Mouse (Mus musculus) adrenal gland, adult (tissue): Measurements from ENCODE around the gene Rpl23a.

Experiments used
- DNase-seq, 2 experiments: peaks; one replicate each; pipeline ENCODE4 v3.0.0; 2022 to 2023; ENCODE audit warnings: low spot score in 1 of 2; ENCODE audit not compliant: inconsistent age in 2 of 2

Rpl23a gene

DNA sequence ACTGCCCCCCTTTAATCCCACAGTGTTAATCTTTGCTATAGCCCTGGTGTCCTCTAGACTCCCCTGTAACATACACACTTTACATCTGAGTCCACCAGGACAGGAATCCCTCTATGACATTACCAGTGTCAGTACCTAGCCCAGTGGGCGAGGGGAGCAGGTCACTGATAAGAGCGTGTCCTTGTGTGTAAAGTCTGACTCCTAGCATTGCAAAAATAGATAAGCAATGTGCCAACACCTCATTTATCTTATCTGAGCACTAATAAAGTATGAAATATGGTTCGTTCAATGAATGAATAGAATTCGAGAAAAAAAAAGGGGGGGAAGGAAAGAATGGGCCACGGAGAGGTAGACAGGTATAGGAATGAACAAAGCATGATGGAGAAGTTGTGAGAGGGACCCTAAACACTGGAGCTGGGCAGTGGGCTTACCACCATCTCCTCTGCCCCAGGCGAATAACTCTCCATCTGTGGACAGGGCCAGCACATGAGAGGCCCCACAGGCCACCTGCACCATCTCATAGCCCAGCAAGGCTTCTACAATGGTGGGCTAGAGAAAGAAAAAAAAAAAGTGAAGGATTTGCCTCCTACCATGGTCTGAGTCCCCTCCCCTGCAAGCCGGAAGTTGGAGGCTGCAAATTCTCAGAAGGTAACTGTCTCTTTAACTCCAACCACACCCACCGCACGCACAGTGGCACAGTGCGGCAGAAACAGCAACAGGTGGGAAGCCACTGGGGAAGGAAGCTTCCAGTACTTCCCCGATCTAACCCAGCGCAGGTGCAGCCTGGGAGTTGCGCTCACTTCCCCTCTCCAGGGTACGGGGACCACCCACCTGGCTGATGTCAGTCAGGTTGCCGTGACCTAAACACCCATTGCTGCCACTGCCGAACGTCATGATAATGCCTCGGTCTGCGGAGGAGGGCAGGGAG lies 14.6 kb downstream of the Rpl23a start:
- DNase-seq, result no peak

DNA sequence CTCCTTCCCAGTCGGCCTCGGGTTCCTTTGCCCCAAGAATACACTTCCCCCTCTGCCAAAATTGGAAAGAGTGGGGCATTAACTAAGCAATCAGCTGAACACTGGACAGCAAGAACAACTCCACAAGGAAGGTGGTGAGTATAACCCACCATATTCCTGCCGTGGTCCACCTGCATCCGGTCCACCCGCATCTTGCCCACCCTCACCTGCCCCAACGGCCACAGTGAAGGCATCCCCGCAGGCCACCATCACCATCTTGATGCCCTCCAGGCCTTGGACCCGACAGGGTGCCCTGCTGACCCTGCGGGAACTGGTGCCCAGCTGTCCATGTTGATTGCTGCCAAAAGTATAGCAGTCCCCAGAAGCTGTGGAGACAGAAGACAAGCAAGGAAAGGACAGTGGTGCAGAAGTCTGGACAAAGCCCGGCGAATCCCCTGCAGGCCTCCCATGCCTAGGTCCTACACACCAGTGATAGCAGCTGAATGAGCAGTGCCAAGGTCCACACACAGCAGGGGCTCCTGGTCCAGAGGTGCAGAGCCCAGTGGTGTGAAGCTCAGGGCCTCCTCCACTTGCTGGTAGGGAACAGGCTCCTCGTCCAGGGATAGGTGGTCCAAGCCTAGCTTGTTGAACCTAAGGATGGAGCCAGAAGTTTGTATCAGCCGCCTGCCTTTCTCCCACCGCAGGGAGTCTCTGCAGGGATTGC lies 16.0 kb downstream of the Rpl23a start:
- DNase-seq, result no peak

DNA sequence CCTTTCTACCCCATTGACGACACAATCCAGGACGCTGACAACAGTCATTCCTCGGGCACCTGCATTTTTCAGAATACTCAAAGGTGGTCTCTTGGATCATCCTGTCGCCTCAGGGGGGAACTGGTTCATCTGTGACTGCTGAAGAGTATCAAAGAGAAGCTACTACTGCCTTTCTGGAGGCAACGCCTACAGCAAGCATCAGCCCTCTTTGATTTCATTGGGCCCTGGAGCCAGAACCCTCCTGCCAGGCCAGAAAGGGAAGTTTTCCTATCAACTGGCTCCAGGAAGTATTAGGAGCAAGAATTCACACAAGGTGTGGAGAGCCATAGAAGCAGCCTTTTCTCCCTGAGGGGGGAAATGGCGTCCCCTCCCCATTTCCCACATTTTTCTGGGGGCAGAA lies 16.7 kb downstream of the Rpl23a start:
- DNase-seq, result no peak

DNA sequence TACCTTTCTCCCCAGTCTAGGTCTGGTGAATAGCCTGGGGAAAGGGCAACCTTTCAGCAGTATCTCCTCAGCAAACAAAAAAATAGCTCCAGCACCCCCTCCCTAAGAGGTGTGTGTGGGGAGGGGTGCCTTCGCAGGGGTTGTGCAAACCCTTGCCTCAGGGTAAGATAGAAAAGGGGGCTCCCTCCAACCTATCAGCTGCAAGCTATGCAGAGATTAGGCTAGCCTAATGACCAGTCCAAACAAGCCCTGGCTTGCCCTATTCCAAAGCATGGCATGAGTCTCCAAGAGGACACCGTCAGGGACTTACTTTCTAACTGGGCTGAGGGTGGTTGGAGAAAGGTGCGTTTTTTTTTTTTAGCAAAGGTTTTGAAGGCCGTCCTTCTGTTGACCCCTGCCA lies 17.2 kb downstream of the Rpl23a start:
- DNase-seq, result no peak

DNA sequence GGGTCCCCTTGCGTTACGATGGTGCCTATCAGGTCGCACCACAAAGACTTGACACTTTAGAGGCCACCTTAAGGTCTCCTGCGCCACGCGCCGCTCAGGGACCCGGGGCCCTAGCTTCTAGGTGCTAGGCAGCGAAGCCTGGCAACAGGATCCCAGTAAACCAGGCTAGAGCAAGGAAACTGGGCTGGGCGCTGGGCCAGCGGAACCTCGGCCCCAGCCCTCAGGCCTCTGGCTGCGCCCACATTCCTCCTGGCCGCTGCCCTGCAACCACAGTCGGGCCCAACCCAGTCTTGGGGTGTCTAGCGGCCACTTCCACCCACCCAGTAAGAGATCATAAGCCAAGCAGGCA lies 17.6 kb downstream of the Rpl23a start:
- DNase-seq, result no peak

DNA sequence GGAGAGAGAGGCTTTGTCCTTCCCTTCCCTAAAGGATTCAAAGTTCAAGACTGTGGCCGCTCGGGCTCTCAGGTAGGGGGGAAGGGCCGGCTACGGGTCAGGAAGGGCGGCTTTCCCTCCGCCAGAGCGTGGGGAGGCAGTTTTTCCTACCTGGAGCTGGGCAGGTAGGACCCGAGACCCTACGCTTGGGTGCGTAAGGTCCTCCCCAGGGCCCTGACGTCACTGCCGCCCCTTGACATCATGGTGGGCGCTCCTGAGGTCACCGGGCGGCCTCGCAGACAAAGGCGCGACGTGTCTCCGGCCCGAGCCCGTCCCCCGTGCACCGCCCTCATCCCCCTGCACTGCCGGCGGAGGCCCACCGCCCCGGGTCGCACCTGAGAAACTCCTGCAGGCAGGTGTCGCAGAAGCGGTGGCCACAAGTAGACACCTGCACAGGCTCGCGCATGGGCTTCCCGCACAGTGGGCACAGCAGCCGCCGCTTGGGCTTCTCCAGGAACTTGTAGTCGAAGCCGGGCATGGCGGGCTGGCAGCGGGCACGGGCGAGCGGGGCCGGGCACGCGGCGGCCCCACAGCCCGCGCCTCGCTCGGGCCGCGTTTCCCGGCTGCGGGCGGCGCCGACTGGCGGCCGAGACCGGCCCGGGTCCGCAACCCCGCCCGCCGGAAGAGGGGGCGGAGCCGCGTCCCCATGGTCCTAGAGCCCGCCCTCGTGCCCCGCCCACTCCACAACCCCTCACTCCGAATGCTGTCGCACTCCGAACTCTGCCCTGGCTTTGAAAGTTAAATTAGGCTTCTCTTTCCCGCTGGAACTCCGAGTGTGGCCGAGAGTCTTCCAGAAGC lies 18.2 kb downstream of the Rpl23a start, which contains the start of gene Traf4:
TSS of gene Traf4 (minus strand) at position 666 of the 837 bp plus-strand sequence.
- peak; percentile 88 to 96 for DNase-seq

DNA sequence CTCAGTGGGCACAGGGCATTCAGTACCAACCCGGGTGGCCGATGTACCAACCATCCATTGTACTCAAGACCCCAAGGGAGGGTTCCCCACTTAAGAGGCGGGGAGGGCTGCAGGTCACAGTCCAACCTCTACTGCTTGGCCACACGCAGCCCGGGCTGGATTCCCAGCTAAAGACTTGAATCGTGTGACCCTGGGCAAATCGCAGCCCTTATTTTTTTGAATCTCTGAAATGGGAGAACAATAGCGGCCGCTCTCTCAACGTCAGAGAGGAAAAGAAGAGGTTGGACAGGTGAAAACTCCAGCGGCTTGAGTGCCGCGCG lies 18.8 kb downstream of the Rpl23a start:
- peak in 1 of 2 experiments; percentile 81 for DNase-seq

DNA sequence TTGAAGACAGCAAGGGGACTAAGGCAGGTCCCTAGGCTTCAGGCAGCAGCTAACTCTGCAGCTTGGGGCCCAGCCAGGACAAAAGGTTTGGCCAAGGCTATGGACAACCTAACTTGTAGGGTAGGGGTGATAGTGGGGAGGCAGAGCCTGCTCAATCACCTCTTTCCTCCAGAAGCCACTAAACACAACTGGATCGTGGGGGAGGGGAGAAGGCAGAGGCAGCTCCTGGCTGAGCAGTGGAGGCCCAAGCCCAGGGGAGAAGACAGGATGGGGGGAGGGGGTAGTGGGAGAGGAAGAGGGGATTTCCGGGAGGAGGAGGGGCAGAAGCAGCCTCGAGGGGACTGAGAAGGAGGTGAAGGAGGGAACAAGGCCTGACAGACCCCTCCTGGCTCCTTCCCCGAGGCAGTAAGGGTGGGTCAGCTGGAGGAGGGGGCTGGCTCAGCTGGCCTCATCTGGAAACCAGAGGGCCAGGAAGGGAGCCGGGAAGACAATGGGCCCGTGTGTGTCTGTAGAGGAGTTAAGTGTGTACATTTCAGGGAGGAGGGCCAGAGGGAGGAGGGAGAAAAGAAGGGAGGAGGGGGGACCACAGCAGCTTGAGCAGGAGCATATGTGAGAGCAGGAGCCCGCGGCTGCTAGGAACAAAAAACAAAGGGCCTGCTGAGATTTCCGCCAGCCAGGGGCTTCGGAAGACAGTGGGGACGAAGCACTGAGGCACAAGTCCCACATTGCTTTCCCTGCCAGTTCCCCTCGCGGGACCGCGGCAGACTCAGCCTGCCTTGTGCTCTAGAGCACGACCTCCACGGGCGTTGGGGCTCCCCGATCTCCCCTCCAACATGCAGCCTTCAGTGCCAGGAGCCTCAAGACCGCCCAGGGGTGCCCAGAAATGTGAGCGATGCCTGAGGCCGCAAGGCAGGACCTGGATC lies 19.4 kb downstream of the Rpl23a start:
- peak; percentile 74 to 90 for DNase-seq

DNA sequence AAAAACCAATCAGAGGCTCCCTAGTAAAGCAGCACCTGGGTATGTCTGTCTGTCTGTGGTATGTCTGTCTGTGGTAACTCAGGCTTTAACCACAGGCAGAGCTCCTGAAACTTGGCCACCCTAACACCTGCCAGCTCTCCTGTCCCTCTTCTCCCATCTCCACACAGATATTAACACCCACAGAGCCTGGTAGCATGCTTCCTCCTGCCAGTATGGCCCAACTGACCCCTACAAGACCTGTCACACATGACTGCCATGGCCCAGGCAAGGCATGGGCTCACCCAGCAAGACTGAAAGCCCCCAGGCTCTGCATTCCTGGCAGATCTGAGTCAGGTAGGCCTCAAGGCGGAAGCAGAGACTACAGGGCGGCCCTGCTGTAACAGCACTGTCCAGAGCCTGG lies 20.3 kb downstream of the Rpl23a start:
- peak in 1 of 2 experiments; percentile 26 for DNase-seq

DNA sequence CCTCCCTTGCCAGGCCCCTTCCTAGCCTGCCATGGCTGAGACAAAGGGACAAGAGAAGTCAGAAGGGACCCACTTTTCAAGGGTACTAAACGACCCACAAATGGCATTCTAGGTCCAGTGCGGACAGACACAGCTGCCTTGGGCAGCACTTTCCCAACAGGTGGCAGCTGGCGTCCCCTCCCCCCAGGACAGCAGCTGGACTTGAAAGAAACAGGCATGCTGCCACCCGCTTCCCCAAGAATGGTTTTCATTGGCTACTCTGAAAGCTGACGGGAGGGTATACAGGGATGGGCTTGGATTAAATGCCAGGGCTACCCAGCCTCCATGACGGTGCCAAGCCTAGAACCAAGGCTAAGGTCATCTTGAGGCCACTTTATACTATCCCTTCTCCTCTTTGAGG lies 20.9 kb downstream of the Rpl23a start:
- DNase-seq, result peak; percentile 75 to 91

DNA sequence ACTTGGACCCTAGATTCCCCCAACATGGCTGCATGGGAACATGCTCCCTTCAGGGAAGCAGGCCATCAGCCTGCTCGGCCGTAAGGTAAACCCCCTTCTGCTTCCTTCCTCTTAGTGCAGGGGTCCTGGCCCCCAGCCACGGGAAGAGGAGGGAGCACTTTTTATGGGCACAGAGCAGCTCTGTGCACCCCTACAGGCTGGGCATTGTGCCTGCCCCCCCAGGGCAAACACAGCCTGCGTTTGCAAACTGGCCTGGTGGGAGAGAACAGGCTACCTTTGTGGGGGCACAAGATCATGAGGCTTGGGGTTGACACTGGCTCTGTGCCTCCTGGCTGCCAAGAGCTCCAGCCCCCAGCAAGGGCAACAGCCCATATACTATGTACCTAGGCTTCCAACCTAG lies 21.4 kb downstream of the Rpl23a start:
- peak; percentile 25 to 45 for DNase-seq

DNA sequence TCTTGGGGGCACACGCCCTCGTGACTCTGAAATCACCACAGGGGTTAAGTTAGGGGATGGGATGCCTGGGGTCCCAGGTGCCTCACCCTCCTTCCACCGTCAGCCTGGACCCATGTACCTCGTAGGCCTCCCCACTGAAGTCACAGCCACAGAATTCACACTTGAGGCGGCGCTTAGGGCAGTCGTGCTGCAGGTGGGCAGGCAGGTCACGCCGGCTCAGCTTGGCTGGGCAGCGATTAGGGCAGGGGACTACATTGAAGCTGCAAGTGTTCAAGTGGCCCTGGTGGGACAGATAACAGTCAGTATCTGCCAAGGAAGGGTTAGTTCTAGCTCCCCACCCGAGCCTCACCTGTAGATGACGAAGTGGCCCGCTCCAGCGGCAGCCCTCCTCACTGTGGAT lies 22.2 kb downstream of the Rpl23a start:
- DNase-seq, result peak; percentile 21 to 43

DNA sequence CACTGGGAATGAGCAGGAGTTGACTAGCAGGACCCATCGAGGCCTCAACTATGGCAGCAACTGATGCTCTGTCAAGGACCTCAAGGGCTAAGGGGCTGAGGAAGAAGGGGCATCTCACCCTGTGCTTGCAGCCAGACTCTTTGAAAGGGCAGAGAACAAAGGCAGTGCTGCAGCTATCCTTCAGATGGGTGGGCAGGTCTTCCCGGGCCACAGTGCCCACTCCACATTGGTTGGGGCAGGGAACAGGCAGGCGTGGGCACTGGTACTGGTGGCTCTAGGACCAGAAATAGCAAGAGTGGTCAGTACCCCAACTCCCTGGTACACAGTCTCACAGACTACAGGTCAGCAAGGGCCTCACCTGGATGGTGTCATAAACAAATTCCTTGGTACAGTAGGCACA lies 22.7 kb downstream of the Rpl23a start:
- peak in 1 of 2 experiments; percentile 15 for DNase-seq

DNA sequence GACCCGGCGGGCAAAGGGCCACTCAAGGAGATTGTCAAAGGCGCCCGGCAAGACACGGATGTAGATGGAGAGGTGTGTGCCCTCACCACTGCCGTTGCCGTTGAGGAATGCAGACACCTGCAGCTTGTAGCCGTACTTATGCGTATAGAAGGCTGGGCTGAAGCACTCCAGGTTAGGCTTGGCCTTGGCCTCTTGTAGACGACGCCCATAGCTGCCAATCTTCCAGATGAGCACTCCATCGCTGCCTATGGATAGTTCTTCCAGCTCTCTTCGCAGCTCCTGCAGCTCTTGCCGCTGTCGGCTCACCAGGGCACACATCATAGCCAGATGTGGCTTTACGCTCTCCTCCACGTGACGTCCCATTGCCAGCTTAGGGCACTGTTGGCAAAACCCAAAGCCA lies 23.2 kb downstream of the Rpl23a start:
- peak; percentile 12 to 56 for DNase-seq

DNA sequence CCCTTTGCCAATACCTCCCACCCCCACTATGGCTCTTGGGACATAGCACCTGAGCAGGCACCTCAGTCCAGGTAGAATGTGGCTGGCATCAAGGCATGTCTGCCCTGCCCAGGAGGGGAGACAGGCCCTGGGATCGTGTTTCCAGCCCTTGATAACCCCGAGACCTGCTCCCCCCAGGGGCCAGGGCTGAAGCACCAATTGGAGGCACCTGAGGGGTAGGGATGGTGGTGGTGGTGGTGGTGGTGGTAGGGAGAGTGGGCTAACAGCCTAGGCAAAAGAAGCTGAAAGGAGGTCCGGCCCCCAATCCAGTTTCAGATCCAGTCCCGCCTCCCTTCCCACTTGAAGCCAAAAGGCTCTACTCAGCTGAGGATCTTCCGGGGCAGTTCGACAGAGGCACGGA lies 23.8 kb downstream of the Rpl23a start:
- peak in 1 of 2 experiments; percentile 26 for DNase-seq

DNA sequence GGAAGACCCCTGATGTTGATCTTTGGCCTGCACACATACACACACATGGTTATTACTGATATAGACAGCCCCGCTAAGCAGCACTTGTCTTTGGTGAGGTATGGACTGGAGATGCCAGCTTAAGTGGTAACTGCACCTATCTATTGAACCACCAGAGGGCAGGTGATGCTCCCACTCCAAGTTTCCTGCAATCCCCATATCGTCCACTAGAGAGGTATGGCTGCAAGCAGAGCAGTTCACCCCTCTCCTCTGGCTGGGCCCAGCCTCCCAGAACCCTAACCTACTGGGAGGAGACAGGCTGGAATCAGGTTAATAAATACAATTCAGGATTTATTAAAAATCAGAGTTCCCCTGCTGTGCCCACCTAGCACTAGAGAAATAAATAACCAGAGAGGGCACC lies 24.3 kb downstream of the Rpl23a start:
- DNase-seq, result peak; percentile 81 to 95

DNA sequence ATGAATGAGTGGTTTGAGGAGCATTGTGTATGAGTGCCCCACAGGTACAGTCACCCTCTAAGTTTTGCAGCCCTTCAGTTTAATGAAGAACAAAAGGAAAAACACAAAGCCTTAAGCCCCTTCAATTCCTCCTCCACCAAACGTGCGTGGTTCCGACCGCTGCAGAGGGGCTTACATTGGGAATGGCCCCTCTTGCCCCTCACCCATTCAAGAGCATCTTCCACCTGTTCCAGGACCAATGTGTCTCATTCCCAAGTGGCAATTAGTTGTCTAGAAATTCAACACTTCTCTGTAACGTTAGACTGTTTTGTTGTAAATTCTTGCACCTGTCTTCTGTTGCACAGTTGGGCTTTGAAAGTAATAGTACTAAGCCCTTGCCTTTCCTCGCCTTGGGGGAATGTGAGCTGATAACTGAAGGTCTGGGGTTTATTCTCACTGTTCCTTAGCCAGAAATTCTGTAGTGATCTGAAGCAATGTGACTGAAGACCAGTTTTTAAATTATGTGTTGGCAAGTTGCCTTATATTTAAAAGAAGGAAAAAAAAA lies 27.2 kb downstream of the Rpl23a start:
- DNase-seq, result no peak

DNA sequence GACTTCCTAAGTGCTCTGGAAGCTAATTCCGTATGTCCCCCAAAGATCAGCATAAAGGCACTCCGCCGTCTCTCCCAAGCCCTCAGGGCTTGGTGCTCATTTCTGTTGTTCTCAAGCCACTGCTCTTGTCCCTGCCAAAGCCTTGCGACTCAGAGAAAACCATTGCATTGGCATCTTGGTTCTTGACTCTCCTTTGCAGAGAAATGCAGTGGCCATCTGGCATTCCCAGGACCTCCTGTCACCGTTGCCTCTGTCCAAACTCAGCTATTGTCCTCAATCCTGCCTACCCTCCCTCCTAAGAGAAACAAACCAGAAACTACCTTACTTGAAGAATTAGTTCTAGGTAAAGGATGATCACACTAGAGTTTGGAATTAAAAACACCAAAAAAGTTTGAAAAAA lies 27.7 kb downstream of the Rpl23a start:
- no peak for DNase-seq

DNA sequence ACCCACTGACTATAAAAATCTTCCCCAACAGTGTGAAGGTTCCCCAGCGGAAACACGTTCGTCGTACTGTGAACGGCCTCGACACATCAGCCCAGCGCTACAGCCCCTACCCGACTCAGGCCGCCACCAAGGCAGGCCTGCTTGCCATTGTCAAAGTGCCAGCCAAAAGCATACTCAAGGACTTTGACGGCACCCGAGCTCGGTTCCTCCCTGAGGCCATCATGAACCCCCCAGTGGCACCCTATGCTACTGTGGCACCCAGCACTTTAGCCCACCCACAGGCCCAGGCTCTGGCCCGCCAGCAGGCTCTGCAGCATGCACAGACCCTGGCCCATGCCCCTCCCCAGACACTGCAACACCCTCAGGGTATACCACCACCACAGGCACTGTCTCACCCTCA lies 29.6 kb downstream of the Rpl23a start:
- DNase-seq, result peak; percentile 24 to 61
